Mouse (Mus musculus) heart, postnatal 0 days (tissue): Measurements from ENCODE around the gene Exoc8.

Source experiments
- CTCF ChIP-seq: IDR thresholded peaks from 2 replicates; pipeline ENCODE4 v1.5.1; 2016; ENCODE audit warnings: antibody characterized with exemption, control low read depth, low read depth
- EP300 ChIP-seq: IDR thresholded peaks from 2 replicates; pipeline ENCODE4 v1.6.1; 2016; ENCODE audit warnings: antibody characterized with exemption, low read depth

DNA sequence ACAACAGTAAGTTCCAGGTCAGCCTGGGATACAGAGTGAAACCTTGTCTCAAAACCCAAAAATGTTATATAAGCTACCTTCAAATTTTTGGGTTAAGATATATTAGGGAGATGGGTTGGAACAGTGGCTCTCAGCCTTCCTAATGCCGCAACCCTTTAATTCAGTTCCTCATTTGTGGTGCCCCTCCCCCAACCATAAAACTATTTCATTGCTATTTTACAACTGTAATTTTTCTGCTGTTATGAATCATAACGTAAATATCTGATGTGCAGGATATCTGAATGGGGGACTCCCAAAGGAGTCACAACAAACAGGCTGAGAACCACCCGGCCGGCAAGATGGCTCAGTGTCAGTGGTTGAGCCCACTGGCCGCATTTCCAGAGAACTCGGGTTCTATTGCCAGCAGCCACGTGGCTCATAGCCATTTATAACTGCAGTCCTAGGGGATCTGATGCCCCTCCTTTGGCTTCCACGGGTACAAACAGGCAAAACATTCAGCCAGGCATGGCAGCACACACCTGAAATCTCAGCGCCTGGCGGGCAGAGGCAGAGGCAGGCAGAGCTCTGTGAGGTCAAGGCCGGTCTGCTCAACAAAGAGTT, 25.1 kb upstream of the Exoc8 start:
- TF ChIP-seq CTCF, result no peak
- TF ChIP-seq EP300, result no peak
